Mouse (Mus musculus) embryo, embryonic 10.5 days (tissue): ENCODE data around the gene Wdr66.

Experiments used
- DNase-seq: peaks from one replicate; pipeline ENCODE4 v3.0.0-alpha.2; 2015; ENCODE audit warnings: low spot score

Gene Wdr66

GRCm38 (mm10) chr5:123313851-123314380, 62.0 kb downstream of the Wdr66 start:
- DNase-seq: no peak

- DNase-seq: peak; percentile 50
Measured at GRCm38 (mm10) chr5:123315219-123315866, 63.4 kb downstream of the Wdr66 start.

GRCm38 (mm10) chr5:123317992-123318391, 66.1 kb downstream of the Wdr66 start:
- no peak for DNase-seq

- no peak for DNase-seq
Measured at GRCm38 (mm10) chr5:123320136-123320535, 68.2 kb downstream of the Wdr66 start.

- peak; percentile 52 for DNase-seq
Measured at GRCm38 (mm10) chr5:123324242-123324641, 72.3 kb downstream of the Wdr66 start.

GRCm38 (mm10) chr5:123326006-123326750, 74.3 kb downstream of the Wdr66 start:
- DNase-seq: no peak

GRCm38 (mm10) chr5:123326751-123327148, 74.8 kb downstream of the Wdr66 start:
- no peak for DNase-seq

- DNase-seq: no peak
Measured at GRCm38 (mm10) chr5:123327686-123328085, 75.8 kb downstream of the Wdr66 start.

GRCm38 (mm10) chr5:123333566-123333965, 81.7 kb downstream of the Wdr66 start:
- no peak for DNase-seq

- DNase-seq: no peak
Measured at GRCm38 (mm10) chr5:123336205-123336961, 84.5 kb downstream of the Wdr66 start.

GRCm38 (mm10) chr5:123338463-123338862, 86.6 kb downstream of the Wdr66 start:
- no peak for DNase-seq

GRCm38 (mm10) chr5:123343707-123344627, 92.1 kb downstream of the Wdr66 start, which contains the start of gene Bcl7a:
Gene Bcl7a, plus strand, starts transcription at chr5:123343834.
- DNase-seq: peak; percentile 91

- no peak for DNase-seq
Measured at GRCm38 (mm10) chr5:123344628-123344962, 92.7 kb downstream of the Wdr66 start.

- peak; percentile 73 for DNase-seq
Measured at GRCm38 (mm10) chr5:123344963-123345852, 93.3 kb downstream of the Wdr66 start.

- DNase-seq: peak; percentile 67
Measured at GRCm38 (mm10) chr5:123345853-123346654, 94.2 kb downstream of the Wdr66 start.

GRCm38 (mm10) chr5:123346701-123347270, 94.9 kb downstream of the Wdr66 start:
- no peak for DNase-seq

GRCm38 (mm10) chr5:123347985-123348384, 96.1 kb downstream of the Wdr66 start:
- no peak for DNase-seq

GRCm38 (mm10) chr5:123350386-123350785, 98.5 kb downstream of the Wdr66 start:
- DNase-seq: peak; percentile 47

GRCm38 (mm10) chr5:123355918-123356317, 104.0 kb downstream of the Wdr66 start:
- no peak for DNase-seq
